Mouse (Mus musculus) testis, postnatal 10 days (tissue): ENCODE measurements around the gene Prkcd.

Experiments
- DNase-seq: peaks from one replicate; pipeline ENCODE4 v3.0.0; 2021; ENCODE audit warnings: low spot score

The Prkcd gene

DNA sequence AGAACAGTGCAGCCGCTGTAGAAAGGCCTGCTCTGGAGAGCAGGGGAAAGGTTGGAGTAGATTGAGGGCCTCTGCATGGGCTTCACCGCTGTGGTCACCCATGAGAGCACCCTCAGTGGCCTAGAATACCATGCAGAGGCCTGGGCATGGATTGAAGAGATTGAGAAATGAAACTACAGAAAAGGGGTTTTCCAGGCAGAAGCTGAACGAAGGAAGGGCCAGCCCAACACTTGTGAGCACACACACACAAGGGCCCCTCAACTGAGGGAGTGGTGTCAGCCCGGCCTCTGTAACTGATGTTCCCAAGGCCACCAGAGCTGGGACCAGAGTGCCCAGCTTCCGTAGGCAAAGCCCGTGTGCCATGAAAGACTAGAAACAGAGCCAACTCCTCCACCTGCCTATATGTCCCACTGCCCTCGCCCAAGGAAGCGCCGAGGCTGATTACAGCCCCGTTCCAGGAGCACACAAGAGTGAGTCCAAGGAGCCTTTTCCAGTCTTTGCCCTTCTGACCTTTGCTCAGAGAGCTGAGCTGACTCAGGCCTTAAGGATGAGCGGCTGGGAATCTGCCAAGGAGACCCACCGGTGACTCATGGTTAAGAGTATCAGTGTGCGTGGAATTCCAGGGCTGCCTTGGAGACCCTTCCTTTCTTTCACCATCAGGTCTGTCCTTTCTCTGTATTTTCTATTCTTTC is 9.4 kb upstream of the Prkcd start:
- no peak for DNase-seq

DNA sequence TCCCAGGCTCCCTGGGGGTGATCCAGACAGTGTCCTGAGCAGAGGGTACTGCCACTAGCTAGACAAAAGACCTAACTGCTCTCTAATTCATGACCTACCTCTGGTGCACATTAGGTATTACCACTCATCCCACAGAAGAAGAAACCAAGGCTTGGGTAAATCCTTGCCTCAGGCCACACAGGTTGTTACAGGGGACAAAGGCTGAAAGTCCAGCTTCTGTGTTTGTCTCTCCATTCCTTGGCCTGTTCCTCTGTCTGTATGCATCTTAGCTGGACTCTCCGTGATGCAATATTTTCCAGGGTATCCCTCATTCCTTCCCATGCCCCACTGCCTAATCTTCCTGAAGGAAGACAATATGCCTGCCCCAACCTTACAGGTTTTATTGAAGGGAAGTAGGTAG is 8.4 kb upstream of the Prkcd start:
- no peak for DNase-seq

- DNase-seq = no peak
These were observed 7.7 kb upstream of the Prkcd start for GRCm38 (mm10) chr14:30633708-30634107.

DNA sequence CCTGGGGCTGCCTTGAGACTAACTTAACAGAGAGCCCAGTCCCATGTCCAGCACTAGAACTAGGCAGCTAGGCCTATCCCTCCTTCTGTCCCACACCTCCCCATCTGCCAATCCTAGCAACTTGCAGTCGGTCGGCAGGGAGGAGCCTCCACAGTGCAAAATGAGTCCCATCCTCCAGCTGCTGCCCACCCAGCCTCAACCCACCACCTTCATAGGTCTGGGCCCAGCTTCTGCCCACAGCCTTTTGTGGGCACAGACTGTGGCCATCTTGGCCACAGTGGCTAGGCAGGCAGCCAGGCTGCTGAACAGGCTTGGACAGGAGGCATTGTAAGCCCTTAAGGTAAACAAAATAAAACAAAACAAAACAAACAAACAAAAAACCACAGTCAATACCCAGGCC is 5.8 kb upstream of the Prkcd start:
- no peak for DNase-seq

DNA sequence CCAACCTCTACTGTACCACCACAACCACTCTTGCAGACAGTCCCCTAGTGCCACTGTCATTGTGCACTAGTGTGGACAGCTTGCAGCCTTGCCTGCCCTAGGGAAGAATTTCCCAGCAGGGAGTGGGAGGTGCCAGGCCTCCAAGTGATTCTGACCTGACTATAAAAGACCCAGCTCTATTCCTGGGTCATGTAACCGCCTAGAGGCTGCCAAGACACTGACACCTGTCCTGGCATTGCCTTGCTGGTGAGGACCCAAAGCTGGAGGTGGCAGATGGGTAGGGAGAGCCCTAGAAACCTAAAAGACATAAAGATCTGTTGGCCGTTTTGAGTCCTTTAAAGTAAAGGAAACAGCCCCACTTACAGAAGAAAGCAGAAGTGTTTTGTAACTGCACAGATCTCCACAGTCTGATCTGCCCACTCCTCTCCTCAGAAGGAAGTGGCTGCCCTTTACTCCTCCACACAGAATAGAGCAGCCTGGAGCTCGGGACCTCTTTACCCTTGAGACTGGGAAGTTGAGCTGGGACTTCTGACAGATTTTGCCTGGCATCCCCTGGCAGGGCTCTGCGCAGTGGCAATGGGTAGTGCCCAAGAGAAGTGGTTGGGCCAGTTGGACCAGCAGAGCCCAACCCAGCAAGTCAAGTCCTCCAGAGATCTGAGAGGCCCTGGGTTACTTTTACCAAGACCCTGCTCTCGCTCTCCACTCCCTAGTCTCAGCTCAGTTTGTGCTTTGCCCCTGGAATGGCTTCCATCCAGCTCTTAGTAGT is 5.0 kb upstream of the Prkcd start:
- DNase-seq = no peak

DNA sequence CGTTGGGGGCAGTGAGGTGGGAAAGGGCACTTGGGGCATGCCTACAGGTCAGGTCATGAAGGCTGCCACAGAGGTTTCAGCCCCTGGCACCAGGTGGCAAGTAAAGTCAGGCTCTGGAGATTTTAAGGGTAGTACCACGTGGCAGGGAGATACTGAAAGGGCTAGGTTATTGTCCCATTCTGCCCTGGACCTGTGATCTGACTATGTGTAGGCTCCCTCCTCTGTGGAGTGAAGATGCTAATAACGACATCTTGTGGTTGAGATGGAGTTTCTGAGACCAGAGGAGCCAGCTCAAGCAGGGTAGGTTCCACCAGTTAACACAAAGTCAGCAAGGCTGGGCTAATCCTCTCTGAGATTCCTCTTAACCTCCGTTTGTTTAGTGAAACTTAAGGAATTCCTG is 3.8 kb upstream of the Prkcd start:
- DNase-seq = no peak

GRCm38 (mm10) chr14:30628235-30628634 is 2.2 kb upstream of the Prkcd start:
- no peak for DNase-seq

- DNase-seq = no peak
These were observed 1.0 kb upstream of the Prkcd start for GRCm38 (mm10) chr14:30626756-30627742.

- peak; percentile 75 for DNase-seq
These were observed 741 bp downstream of the Prkcd start for GRCm38 (mm10) chr14:30625131-30625807.

DNA sequence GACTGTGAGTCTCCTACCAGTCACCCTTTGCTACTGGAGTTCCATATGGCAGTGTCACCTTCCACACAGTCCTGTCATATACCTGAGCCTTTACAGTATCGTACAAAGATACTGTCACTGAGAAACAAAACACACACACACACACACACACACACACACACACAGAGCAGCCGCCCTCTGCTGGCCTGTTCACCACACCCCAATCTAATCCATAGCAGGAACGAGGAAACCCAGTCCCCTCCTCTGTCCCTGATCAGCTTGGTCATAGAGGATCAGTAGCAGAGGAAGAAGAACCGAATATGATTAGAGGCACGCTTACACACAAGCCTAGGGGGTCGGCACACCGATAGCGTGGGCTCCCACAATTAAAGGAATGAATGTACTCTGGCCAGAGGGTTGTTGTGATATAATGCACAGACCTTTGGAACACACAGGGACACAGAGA is 1.7 kb downstream of the Prkcd start:
- DNase-seq = no peak

- DNase-seq = no peak
These were observed 3.5 kb downstream of the Prkcd start for GRCm38 (mm10) chr14:30622556-30622955.

DNA sequence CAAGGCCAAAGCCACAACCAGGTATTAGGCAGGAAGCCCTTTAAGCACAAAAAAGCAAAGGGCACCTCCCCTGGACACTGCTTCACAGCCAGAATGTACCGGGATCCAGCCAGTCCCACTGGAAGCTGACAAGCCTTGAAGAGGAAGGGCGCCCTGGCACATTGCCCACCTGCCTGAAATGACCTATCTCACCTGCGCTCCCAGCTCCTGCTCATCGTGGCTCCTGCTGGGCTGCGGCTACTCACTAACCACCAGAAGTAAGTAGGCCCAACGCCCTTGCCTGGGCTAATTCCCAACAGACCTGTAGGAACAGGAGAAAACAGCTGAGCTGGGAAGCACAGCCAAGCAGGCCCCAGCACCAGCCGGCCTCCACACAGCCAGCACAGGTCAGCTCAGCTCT is 3.9 kb downstream of the Prkcd start:
- peak; percentile 61 for DNase-seq

GRCm38 (mm10) chr14:30619982-30620578 is 5.9 kb downstream of the Prkcd start:
- no peak for DNase-seq

- DNase-seq = no peak
These were observed 7.2 kb downstream of the Prkcd start for GRCm38 (mm10) chr14:30618746-30619275.

- DNase-seq = no peak
These were observed 9.3 kb downstream of the Prkcd start for GRCm38 (mm10) chr14:30616751-30617150.

- DNase-seq = no peak
These were observed 12.9 kb downstream of the Prkcd start for GRCm38 (mm10) chr14:30612962-30613715.

DNA sequence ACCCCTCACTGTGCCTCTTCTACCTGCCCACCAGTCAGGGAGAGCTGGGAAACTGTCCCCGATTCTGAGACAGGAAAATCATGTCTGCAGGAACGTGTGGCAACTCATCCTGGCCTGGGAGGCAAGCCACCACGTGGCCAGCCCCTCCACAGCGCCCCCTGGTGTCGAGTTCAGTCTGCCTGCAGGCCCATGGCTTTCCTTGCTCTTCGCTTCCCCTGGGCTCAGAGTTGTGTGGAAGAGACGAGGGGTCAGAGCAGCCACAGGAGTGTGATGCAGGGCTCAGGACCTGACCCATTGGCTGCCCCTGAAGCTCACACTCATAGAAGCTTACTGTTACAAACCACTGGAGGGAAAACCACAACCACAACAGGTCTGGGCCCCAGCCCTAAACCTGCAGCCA is 13.5 kb downstream of the Prkcd start:
- peak; percentile 96 for DNase-seq

GRCm38 (mm10) chr14:30610940-30611339 is 15.1 kb downstream of the Prkcd start:
- no peak for DNase-seq

GRCm38 (mm10) chr14:30610304-30610703 is 15.7 kb downstream of the Prkcd start:
- DNase-seq = no peak

GRCm38 (mm10) chr14:30609499-30609898 is 16.5 kb downstream of the Prkcd start:
- no peak for DNase-seq
